Mouse (Mus musculus) heart, embryonic 16.5 days (tissue): ENCODE measurements at regions not wholly inside any gene's neighbourhood (a gene's known extent, or its start where the extent isn't known, plus 50 kb on each side); places are given as distances from the start of the nearest gene placed in this dataset.

Source experiments
- ATAC-seq: fragments of 200-750 bp; cut with Nextera tagmentation; replicated peaks from 2 replicates; pipeline ENCODE4 v1.8.0; 2017; ENCODE audit warnings: moderate number of reproducible peaks; ENCODE audit not compliant: insufficient read depth, low FRiP score; ENCODE audit errors: extremely low read depth
- H3K27ac ChIP-seq: fragments of 300-500 bp; sonication (generic); 2 replicates; pipeline ENCODE4 v1.5.1; 2014; ENCODE audit warnings: mild to moderate bottlenecking, low read length, control low read depth, moderate library complexity
- H3K27me3 ChIP-seq: fragments of 300-500 bp; sonication (generic); 2 replicates; pipeline ENCODE4 v1.6.1; 2014; ENCODE audit warnings: low read length, mixed read lengths; ENCODE audit not compliant: control insufficient read depth, insufficient read depth
- H3K36me3 ChIP-seq: fragments of 300-500 bp; sonication (generic); 2 replicates; pipeline ENCODE4 v1.6.1; 2014; ENCODE audit not compliant: control insufficient read depth, insufficient read depth
- H3K4me1 ChIP-seq: fragments of 300-500 bp; sonication (generic); 2 replicates; pipeline ENCODE4 v1.6.1; 2014; ENCODE audit warnings: low read length, mixed read lengths; ENCODE audit not compliant: control insufficient read depth, insufficient read depth
- H3K4me2 ChIP-seq: fragments of 300-500 bp; sonication (generic); 2 replicates; pipeline ENCODE4 v1.6.1; 2014; ENCODE audit warnings: low read depth, mild to moderate bottlenecking, control low read depth, low read length
- H3K4me3 ChIP-seq: fragments of 300-500 bp; sonication (generic); 2 replicates; pipeline ENCODE4 v1.5.1; 2014; ENCODE audit warnings: mild to moderate bottlenecking, control low read depth, low read length
- H3K9ac ChIP-seq: fragments of 300-500 bp; sonication (generic); 2 replicates; pipeline ENCODE4 v1.6.1; 2014; ENCODE audit warnings: low read length, control low read depth
- H3K9me3 ChIP-seq: fragments of 300-500 bp; sonication (generic); replicated peaks from 2 replicates; pipeline ENCODE4 v1.6.1; 2016; ENCODE audit warnings: low read length; ENCODE audit not compliant: control insufficient read depth
- WGBS: fragments of 180-500 bp; shearing (Covaris S2); extraction: QIAGEN DNeasy Blood & Tissue Kit; methylation state at CpG from one replicate; pipeline ENCODE4 v1.1.7; 2014; 5-methylcytosine and 5-hydroxymethylcytosine counted together

DNA sequence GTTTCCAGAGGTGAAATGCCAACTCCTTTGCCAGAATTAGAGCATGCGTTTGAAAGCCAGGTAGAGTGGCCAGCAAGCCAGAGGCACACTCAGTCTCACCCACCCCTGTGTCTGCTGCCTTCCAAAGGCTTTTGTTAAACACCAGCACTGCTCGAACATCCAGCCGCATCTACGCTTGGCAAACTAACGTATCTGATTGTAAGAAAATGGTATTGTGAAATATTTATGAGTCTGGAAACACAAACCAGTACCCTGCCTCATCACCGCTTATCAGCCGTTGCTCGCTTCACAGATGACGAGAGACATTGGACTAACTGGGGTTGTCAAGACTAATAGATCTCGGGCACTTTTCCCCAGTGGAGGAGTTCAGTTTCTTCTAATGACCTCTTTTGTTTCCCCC, 287.3 kb downstream of the Rwdd3 start:
- ATAC-seq: no peak
- no peak overlapping the region for H3K27ac ChIP-seq

DNA sequence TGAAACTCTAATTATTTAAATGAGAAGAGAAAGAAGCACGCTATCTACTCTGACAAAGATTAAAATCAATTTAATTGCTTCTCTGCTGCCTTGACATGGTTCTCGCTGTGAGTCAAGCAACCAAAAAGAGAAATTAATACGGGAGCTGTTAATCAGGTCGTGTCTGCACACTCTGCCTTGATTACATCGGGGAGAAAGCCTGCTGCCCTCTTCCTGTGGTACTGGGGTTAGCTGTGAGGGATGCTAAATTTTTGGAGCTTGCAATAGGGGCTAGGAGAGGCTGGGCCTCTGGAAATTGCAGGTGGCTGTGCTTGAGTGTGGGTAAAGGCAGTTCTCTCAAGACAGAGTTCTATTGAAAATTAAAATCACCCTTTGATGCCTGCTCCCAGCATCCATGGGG, 287.8 kb downstream of the Rwdd3 start:
- H3K4me2 ChIP-seq: no peak overlapping the region
- WGBS: 63% methylated on average over 5 of the region's 5 CpGs
- ATAC-seq: no peak

More for the DNA sequence above, 287.3 kb downstream of the Rwdd3 start:
- Histone ChIP-seq H3K27me3 (no peaks in the 10 kb centered on the region), H3K4me2 (no peak overlapping the region), H3K4me3 (no peak overlapping the region), H3K9ac (no peak overlapping the region), H3K36me3 (no peaks in the 10 kb centered on the region), H3K4me1 (no peaks in the 10 kb centered on the region), H3K9me3 (no peaks in the 10 kb centered on the region)
- 65% methylated on average over 10 of the region's 10 CpGs for WGBS

DNA sequence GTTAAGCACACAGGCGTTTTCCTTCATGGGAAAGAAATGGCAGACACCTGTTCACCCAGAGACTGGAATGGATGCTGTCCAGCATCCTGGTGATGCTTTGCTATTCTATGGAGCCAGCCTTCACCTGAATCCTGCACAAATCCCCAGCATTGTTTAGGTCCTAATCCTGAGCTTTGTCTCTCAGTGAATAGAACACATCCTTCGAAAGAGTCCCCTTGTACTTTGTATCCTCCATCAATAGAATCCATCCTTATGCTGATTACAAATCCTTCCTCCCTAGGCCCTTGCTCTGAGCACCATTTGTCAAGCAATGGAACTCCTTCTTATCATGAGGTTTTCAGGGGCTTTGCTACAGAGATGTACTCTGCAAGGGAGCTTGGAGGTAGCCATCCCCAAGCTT, 292.1 kb downstream of the Rwdd3 start:
- H3K4me2 ChIP-seq: no peak overlapping the region
- H3K4me1 ChIP-seq: no peaks in the 10 kb centered on the region
- H3K36me3 ChIP-seq: no peaks in the 10 kb centered on the region
- no peaks in the 10 kb centered on the region for H3K9me3 ChIP-seq
- H3K27ac ChIP-seq: no peak overlapping the region
- 84% methylated on average over 2 of the region's 2 CpGs for WGBS
- no peaks in the 10 kb centered on the region for H3K27me3 ChIP-seq
- no peak for ATAC-seq
- H3K4me3 ChIP-seq: no peak overlapping the region
- no peak overlapping the region for H3K9ac ChIP-seq

More for the DNA sequence above, 287.8 kb downstream of the Rwdd3 start:
- Histone ChIP-seq H3K9me3 (no peaks in the 10 kb centered on the region), H3K9ac (no peak overlapping the region), H3K27me3 (no peaks in the 10 kb centered on the region), H3K4me3 (no peak overlapping the region), H3K36me3 (no peaks in the 10 kb centered on the region), H3K4me1 (no peaks in the 10 kb centered on the region), H3K27ac (no peak overlapping the region)

DNA sequence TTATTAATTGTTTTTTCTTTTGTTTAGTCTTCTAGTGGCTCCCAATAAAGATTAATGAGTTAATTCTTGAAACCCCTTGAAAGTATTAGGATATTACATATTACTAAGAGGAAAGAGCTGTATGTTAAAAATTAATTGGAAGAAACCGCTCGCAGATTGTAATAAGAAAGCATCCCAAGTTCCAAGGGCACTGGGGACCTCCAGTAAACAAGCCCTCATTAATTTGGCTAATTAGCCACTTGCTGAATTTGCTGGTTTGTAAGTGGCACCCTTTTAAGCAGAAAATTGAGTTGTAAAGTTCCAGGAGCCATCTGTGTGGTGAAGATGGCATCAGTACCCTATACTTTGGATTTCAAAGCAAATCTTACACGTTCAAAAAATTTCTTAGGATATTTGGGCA, 295.8 kb downstream of the Rwdd3 start:
- no peak overlapping the region for H3K9ac ChIP-seq
- H3K4me3 ChIP-seq: no peak overlapping the region
- H3K36me3 ChIP-seq: no peaks in the 10 kb centered on the region
- no peaks in the 10 kb centered on the region for H3K4me1 ChIP-seq
- 83% methylated on average over 3 of the region's 3 CpGs for WGBS
- no peaks in the 10 kb centered on the region for H3K27me3 ChIP-seq
- no peak overlapping the region for H3K4me2 ChIP-seq
- no peak overlapping the region for H3K27ac ChIP-seq
- H3K9me3 ChIP-seq: no peaks in the 10 kb centered on the region
- ATAC-seq: no peak

DNA sequence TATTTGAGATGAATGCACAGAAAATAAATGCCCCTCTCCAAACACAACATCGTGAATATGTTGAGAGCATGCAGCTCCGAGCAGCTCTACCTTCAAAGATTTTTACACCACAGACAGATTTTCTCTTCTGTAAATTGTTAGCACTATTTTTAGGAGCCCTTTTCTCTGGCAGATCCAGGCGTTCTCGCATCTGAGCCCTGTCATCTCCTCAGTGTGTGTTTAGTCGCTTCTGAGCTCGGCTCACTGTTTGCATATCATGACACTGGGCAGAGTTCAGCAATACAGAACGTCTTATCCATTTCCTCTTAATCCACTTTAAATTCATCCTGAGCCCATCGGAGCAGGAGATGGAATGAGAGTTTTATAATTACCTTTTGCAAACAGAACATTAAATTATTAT, 306.5 kb downstream of the Rwdd3 start:
- Histone ChIP-seq H3K27me3 (no peaks in the 10 kb centered on the region), H3K27ac (no peak overlapping the region), H3K4me3 (no peak overlapping the region), H3K9me3 (no peaks in the 10 kb centered on the region), H3K9ac (no peak overlapping the region), H3K4me2 (no peak overlapping the region), H3K4me1 (peaks cover 4% of the 10 kb centered on the region), H3K36me3 (no peaks in the 10 kb centered on the region)
- WGBS: 18% methylated on average over 8 of the region's 8 CpGs
- ATAC-seq: no peak

DNA sequence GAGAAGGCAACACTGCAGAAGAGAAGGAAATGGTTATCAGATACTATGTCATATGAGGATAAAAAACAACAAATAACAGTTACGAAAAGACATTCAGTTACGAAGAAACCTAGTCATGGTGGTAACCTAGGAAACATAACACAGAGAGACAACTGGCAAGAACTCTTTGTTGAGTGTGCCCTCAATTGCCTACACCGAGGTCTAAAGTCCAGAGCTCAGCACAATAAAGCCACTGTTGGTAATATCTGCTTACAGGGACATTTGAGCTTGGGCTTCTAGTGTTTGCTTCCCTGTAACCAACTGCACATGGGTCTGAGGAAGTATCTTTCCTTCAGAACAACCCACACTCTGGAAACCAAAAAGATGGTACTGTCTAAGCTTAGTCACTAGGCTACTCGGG, 309.9 kb downstream of the Rwdd3 start:
- Histone ChIP-seq H3K4me2 (no peak overlapping the region), H3K4me1 (peaks cover 4% of the 10 kb centered on the region), H3K9me3 (no peaks in the 10 kb centered on the region), H3K9ac (no peak overlapping the region), H3K4me3 (no peak overlapping the region), H3K27ac (no peak overlapping the region), H3K27me3 (no peaks in the 10 kb centered on the region), H3K36me3 (no peaks in the 10 kb centered on the region)
- 74% methylated on average over 4 of the region's 4 CpGs for whole genome bisulfite sequencing
- ATAC-seq: no peak

DNA sequence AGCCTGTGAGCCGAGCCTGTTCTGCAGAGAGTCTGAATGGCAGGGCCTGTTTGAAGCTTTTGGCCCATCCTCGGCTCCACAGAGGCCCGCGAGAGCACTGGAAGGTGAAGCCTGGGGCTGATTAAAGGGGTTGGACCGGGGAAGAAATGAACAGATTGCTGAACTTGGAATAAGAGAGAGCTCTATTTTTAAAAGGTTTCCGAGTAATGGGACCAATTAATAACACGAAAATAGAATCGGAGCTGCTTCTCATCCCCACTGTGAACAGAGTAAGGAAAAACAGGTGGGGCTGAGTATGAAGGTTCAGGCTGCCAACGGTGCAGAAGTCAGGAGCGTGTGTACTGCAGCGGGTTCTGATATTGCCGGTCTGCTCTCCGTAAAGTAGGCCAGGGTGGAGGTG, 313.2 kb downstream of the Rwdd3 start:
- H3K9ac ChIP-seq: no peak overlapping the region
- WGBS: 78% methylated on average over 13 of the region's 13 CpGs
- H3K27ac ChIP-seq: no peak overlapping the region
- no peaks in the 10 kb centered on the region for H3K27me3 ChIP-seq
- no peak overlapping the region for H3K4me3 ChIP-seq
- ATAC-seq: no peak
- H3K9me3 ChIP-seq: no peaks in the 10 kb centered on the region
- H3K36me3 ChIP-seq: no peaks in the 10 kb centered on the region
- H3K4me1 ChIP-seq: no peaks in the 10 kb centered on the region
- no peak overlapping the region for H3K4me2 ChIP-seq

DNA sequence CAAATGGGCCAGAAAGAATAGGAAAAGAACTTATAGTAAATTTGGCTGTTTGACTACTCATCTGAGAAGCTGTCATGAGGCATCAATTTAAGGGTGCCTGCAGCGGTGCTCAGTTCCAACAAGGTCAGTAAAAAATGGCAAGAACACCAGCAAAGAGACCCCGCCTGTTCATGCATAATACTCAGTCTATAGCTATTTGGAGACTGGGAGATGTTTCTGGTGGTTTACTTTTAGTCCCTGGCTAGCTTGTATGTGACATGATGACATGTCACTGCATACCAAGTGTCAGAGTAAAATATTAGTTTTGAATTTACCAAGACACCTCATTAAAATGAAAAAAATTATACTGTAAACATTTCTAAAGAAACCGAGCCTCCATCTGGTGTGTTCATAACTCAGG, 317.2 kb downstream of the Rwdd3 start:
- 79% methylated on average over 3 of the region's 3 CpGs for WGBS
- Histone ChIP-seq H3K9me3 (no peaks in the 10 kb centered on the region), H3K4me3 (no peak overlapping the region), H3K4me1 (no peaks in the 10 kb centered on the region), H3K36me3 (no peaks in the 10 kb centered on the region), H3K27ac (no peak overlapping the region), H3K4me2 (no peak overlapping the region), H3K27me3 (no peaks in the 10 kb centered on the region), H3K9ac (no peak overlapping the region)
- no peak for ATAC-seq

DNA sequence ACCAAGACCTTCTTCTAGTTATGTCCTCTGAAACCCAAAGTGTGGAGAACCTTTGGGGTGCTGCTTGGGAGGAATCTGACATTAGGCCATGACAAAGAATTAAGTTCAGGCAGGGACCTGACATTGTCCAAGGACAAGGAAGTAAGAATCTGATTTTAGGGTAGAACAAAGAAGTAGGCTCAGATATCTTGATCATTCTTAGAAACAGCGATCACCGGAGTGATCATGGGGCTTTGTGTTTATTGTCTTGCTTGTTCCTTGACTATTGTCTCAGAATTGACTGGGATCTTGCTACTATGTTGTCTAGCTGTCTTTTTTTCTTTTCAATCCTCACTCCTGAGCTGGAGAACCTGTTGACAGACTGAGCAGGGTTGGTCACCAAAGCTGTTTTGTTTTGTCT, 327.9 kb downstream of the Rwdd3 start:
- Histone ChIP-seq H3K4me2 (no peak overlapping the region), H3K9ac (no peak overlapping the region), H3K27me3 (no peaks in the 10 kb centered on the region), H3K9me3 (no peaks in the 10 kb centered on the region), H3K36me3 (no peaks in the 10 kb centered on the region), H3K27ac (no peak overlapping the region), H3K4me3 (no peak overlapping the region), H3K4me1 (no peaks in the 10 kb centered on the region)
- 89% methylated on average over 2 of the region's 2 CpGs for WGBS
- ATAC-seq: no peak

DNA sequence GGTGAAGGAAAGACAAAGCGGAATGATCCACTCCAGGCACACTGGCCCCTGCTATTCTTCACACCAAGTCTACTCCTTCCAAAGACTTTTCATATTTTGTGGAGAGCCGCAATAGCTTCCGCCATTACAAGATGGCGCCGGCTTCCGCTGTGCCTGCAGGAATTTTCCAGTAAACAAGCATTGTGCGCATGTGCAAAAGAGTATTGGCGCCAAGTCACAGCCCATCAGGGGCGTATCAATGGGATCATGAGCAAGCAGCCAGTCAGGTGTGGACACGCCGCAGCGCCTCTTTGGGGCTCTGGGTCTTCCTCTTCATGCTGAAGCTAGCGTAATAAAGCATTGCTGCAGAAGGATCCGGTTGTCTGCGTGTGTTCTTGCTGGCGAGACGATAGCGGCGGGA, 348.0 kb downstream of the Rwdd3 start:
- Histone ChIP-seq H3K4me1 (no peaks in the 10 kb centered on the region), H3K36me3 (no peaks in the 10 kb centered on the region), H3K27me3 (no peaks in the 10 kb centered on the region), H3K4me2 (no peak overlapping the region), H3K4me3 (no peak overlapping the region), H3K9ac (no peak overlapping the region), H3K9me3 (no peaks in the 10 kb centered on the region), H3K27ac (no peak overlapping the region)
- ATAC-seq: no peak
- WGBS: 94% methylated on average over 19 of the region's 19 CpGs
